Mouse (Mus musculus) splenic B cell, adult 2 months (primary cell): Measurements from ENCODE around the gene Mrnip.

Source experiments
- DNase-seq: peaks from one replicate; pipeline ENCODE4 v3.0.0-alpha.2; 2011; ENCODE audit warnings: low read depth, low spot score
- H3K27me3 ChIP-seq: 2 replicates; pipeline ENCODE4 v1.6.1; 2012; ENCODE audit warnings: mild to moderate bottlenecking, low read length, moderate library complexity, mixed read lengths; ENCODE audit not compliant: control insufficient read depth, poor library complexity, insufficient read depth, severe bottlenecking
- H3K36me3 ChIP-seq: 2 replicates; pipeline ENCODE4 v1.6.1; 2012; ENCODE audit warnings: mild to moderate bottlenecking, low read length, moderate library complexity, mixed read lengths; ENCODE audit not compliant: control insufficient read depth, poor library complexity, insufficient read depth, severe bottlenecking

The Mrnip gene

DNA sequence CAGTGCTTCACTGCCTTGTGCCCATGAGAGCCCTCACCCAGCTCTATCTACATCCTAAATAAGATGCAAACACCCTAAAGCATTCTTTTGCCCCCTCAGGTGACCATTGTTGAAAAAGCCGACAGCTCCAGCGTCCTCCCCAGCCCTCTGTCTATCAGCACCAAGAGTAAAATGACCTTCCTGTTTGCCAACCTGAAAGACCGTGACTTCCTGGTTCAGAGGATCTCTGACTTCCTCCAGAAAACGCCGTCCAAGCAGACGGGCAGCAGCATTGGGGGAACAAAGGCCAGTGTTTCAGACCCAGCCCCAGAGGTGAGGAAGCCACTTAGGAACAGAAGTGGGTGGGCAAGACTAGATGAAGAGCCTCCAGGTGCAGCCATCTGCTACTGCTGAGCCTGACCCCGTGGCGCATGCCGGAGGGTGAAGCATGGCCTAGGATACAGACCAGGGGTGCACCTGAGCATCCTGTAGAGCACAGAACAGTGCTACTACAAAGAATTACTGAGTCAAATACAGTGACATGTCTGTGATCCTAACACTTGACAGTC lies 24.6 kb upstream of the Mrnip start:
- no peak for DNase-seq
- Histone ChIP-seq H3K27me3 (no peaks in the 10 kb centered on the region), H3K36me3 (peaks cover 6% of the 10 kb centered on the region)

DNA sequence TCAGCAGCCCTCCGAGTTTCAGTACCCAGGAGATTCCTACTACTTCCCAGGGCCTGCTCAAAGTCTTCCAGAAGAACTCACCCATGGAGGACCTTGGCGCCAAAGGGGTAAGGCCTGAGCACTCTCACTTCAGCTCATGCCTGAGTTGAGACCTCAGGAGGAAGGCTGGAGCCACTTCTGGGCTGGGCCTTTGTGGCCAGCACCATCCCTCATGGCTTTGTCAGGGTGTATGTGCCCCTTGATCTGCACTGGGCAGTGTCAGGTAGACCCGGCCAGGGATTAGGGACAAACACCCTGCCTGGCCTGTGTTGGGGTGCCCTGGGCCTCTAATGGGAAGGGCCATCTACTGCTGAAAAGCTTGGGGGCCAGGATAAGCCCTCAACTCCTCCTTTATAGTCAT lies 22.9 kb upstream of the Mrnip start:
- Histone ChIP-seq H3K27me3 (no peaks in the 10 kb centered on the region), H3K36me3 (peaks cover 6% of the 10 kb centered on the region)
- DNase-seq: no peak

- no peak for DNase-seq
- no peaks in the 10 kb centered on the region for H3K27me3 ChIP-seq
- peaks cover 10% of the 10 kb centered on the region for H3K36me3 ChIP-seq
Observed at GRCm38 (mm10) chr11:50154166-50154565, 20.1 kb upstream of the Mrnip start.

- Histone ChIP-seq H3K36me3 (peaks cover 10% of the 10 kb centered on the region), H3K27me3 (no peaks in the 10 kb centered on the region)
- DNase-seq: no peak
Observed at GRCm38 (mm10) chr11:50154777-50155520, 19.3 kb upstream of the Mrnip start.

- DNase-seq: no peak
- peaks cover 12% of the 10 kb centered on the region for H3K36me3 ChIP-seq
- H3K27me3 ChIP-seq: no peaks in the 10 kb centered on the region
Observed at GRCm38 (mm10) chr11:50155785-50156184, 18.5 kb upstream of the Mrnip start.

GRCm38 (mm10) chr11:50156725-50157258 lies 17.5 kb upstream of the Mrnip start:
- no peak for DNase-seq
- Histone ChIP-seq H3K27me3 (no peaks in the 10 kb centered on the region), H3K36me3 (peaks cover 9% of the 10 kb centered on the region)

DNA sequence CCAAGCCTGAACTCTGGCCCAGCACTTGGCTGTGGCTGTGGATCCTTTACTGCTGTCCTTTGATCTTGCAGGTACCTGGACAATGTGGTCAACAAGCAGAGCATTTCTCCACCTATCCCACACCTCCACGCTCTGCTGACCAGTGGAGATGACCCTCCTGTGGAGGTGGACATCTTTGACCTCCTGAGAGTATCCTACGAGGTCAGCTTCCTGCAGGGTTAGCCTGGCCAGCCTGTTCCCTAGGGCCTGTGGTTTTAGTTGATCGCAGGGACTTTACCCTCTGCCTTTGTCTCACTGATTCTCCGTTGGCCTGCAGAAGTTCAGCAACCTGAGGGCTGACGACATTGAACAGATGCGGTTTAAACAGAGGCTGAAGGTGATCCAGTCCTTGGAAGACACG lies 15.9 kb upstream of the Mrnip start:
- Histone ChIP-seq H3K27me3 (no peaks in the 10 kb centered on the region), H3K36me3 (peaks cover 7% of the 10 kb centered on the region)
- no peak for DNase-seq

DNA sequence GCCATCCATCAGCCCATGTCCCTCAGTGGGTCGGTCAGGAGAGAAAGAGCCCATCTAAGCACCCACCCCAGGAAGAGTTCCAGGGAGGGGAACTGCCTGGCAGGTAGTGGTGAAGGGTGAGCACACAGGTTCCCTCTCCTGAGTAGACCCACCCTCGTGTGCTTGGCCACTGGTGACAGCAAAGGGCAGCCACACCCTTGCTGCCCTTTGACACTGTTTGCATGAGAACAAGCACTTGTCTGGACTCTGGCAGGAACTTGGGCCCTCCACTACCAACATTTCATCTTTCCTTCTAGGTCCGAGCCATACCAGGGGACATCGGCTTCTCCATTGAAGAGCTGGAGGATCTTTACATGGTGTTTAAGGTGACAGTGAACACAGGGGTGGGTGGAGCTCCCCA lies 14.9 kb upstream of the Mrnip start:
- Histone ChIP-seq H3K27me3 (no peaks in the 10 kb centered on the region), H3K36me3 (peaks cover 7% of the 10 kb centered on the region)
- no peak for DNase-seq

GRCm38 (mm10) chr11:50161578-50162304 lies 12.5 kb upstream of the Mrnip start:
- H3K36me3 ChIP-seq: peaks cover 7% of the 10 kb centered on the region
- peak; percentile 84 for DNase-seq
- no peaks in the 10 kb centered on the region for H3K27me3 ChIP-seq

DNA sequence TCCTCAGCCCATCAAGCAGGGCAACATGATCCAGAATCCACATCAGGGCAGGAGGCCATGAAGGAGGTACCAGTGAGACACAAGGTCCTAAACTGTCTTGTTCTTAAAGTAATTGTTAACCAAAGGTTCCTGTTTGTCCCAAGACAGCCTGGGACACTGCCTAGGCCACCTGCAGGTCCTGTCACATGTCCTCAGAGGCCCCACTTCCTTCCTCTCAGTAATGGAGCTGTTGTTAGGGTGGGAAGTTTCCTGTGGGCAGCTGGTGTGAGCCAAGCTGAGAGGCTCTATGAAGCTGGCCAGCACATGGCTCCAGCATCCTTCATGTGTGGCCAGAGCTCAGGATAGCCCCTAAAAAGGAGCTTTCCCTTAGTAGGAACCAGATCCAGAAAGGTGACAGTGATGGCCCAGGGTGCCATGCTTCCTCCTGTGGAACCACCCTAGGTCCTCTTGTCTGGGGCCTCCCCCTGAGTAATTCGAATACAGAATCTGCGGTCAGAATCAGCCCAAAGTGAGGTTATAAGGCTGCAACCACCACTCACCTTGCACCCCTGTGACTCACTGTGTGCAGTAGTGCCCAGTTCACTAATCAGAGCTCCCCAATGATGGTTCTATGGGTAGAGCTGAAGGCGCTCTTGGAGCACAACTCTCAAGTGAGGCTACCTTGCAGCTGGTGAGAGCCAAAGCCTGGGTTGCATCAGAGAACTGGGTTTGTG lies 11.8 kb upstream of the Mrnip start:
- H3K27me3 ChIP-seq: no peaks in the 10 kb centered on the region
- H3K36me3 ChIP-seq: peaks cover 5% of the 10 kb centered on the region
- DNase-seq: peak; percentile 17

GRCm38 (mm10) chr11:50168352-50168751 lies 5.9 kb upstream of the Mrnip start:
- no peaks in the 10 kb centered on the region for H3K27me3 ChIP-seq
- peaks cover 5% of the 10 kb centered on the region for H3K36me3 ChIP-seq
- DNase-seq: no peak

- Histone ChIP-seq H3K36me3 (peaks cover 5% of the 10 kb centered on the region), H3K27me3 (no peaks in the 10 kb centered on the region)
- peak; percentile 99 for DNase-seq
Observed at GRCm38 (mm10) chr11:50174730-50175187, 515 bp downstream of the Mrnip start.

- Histone ChIP-seq H3K36me3 (no peaks in the 10 kb centered on the region), H3K27me3 (no peaks in the 10 kb centered on the region)
- no peak for DNase-seq
Observed at GRCm38 (mm10) chr11:50176351-50176750, 2.1 kb downstream of the Mrnip start.

- Histone ChIP-seq H3K36me3 (no peaks in the 10 kb centered on the region), H3K27me3 (no peaks in the 10 kb centered on the region)
- DNase-seq: no peak
Observed at GRCm38 (mm10) chr11:50177111-50177510, 2.9 kb downstream of the Mrnip start.
